Mouse (Mus musculus): Measurements from ENCODE around the gene Gan.

Gan gene

GRCm38 (mm10) chr8:117159031-117159430, 1.1 kb downstream of the Gan start:
- no peak for DNase-seq

- no peak for DNase-seq
Observed at GRCm38 (mm10) chr8:117164912-117165311, 7.0 kb downstream of the Gan start.

- DNase-seq, result no peak
Observed at GRCm38 (mm10) chr8:117165542-117165941, 7.6 kb downstream of the Gan start.

- no peak for DNase-seq
Observed at GRCm38 (mm10) chr8:117166515-117166914, 8.6 kb downstream of the Gan start.

- no peak for DNase-seq
Observed at GRCm38 (mm10) chr8:117167243-117167883, 9.4 kb downstream of the Gan start.

GRCm38 (mm10) chr8:117168378-117168777, 10.4 kb downstream of the Gan start:
- no peak for DNase-seq

GRCm38 (mm10) chr8:117171826-117172225, 13.9 kb downstream of the Gan start:
- no peak for DNase-seq

- DNase-seq, result peak; percentile 36
Observed at GRCm38 (mm10) chr8:117172904-117173303, 15.0 kb downstream of the Gan start.

- no peak for DNase-seq
Observed at GRCm38 (mm10) chr8:117173690-117174089, 15.8 kb downstream of the Gan start.

GRCm38 (mm10) chr8:117174536-117174935, 16.6 kb downstream of the Gan start:
- DNase-seq, result no peak

GRCm38 (mm10) chr8:117176308-117176707, 18.4 kb downstream of the Gan start:
- DNase-seq, result no peak

- DNase-seq, result no peak
Observed at GRCm38 (mm10) chr8:117177236-117177635, 19.3 kb downstream of the Gan start.

GRCm38 (mm10) chr8:117178039-117178438, 20.1 kb downstream of the Gan start:
- no peak for DNase-seq

- DNase-seq, result no peak
Observed at GRCm38 (mm10) chr8:117178676-117179075, 20.7 kb downstream of the Gan start.

- no peak for DNase-seq
Observed at GRCm38 (mm10) chr8:117182746-117183145, 24.8 kb downstream of the Gan start.

GRCm38 (mm10) chr8:117183664-117184377, 25.9 kb downstream of the Gan start:
- no peak for DNase-seq

- DNase-seq, result no peak
Observed at GRCm38 (mm10) chr8:117194355-117194754, 36.4 kb downstream of the Gan start.

- DNase-seq, result no peak
Observed at GRCm38 (mm10) chr8:117196593-117196992, 38.7 kb downstream of the Gan start.

GRCm38 (mm10) chr8:117197551-117197950, 39.6 kb downstream of the Gan start:
- DNase-seq, result no peak

GRCm38 (mm10) chr8:117198141-117198935, 40.4 kb downstream of the Gan start:
- peak; percentile 21 for DNase-seq

- DNase-seq, result no peak
Observed at GRCm38 (mm10) chr8:117199658-117200057, 41.7 kb downstream of the Gan start.

- DNase-seq, result no peak
Observed at GRCm38 (mm10) chr8:117200346-117200745, 42.4 kb downstream of the Gan start.

GRCm38 (mm10) chr8:117200803-117201202, 42.9 kb downstream of the Gan start:
- no peak for DNase-seq

Data from cerebellum, adult 9-10 months (tissue).